14 mouse cellular contexts compared by ENCODE assay signal in the genomic region with DNA sequence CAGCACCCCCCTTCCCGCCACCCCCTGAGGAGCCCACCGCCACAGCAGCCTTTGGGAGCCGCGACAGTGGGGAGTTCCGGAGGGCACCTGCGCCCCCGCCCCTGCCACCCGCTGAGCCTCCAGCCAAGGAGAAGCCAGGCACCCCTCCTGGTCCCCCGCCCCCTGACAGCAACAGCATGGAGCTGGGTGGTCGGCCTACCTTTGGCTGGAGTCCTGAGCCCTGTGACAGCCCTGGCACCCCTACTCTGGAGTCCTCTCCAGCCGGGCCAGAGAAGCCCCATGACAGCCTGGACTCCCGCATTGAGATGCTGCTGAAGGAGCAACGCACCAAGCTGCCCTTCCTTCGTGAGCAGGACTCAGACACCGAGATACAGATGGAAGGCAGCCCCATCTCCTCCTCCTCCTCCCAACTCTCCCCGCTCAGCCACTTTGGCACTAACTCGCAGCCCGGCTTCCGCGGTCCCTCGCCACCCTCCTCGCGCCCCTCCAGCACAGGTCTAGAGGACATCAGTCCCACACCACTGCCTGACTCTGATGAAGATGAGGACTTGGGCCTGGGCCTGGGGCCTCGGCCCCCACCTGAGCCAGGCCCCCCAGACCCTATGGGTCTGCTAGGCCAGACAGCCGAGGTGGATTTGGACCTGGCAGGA. TPM values are rescaled to one million over a fixed set of nuclear protein-coding genes. Genes with fewer than 3 reads are reported as not detected.
DNase-seq lines count a peak whose midpoint lies in the region; ATAC-seq and TF ChIP-seq lines count a peak whose summit lies in the region.
"Had no signal": no experiment of that assay in that cellular context is flagged by ENCODE, and none has a peak within 500 bp of the region (broad histone marks: within the 10 kb centered on the region; RNA-seq: fewer than 3 reads in every experiment).

No protein-coding gene starts in this region.

- peaks cover 75% of the 10 kb centered on the region for H3K4me1 ChIP-seq in thymus, adult 2 months (replicated peaks; ENCODE audit: control insufficient read depth, insufficient read depth, low read length)
- peaks cover 51% of the 10 kb centered on the region for H3K4me1 ChIP-seq in intestine, embryonic 15.5 days (replicated peaks)

- DNase-seq in heart, postnatal 4 days: peak; percentile 14
- DNase-seq in heart, adult 18-20 months: no peak
- DNase-seq in thymus, adult 2 months: no peak
- DNase-seq in thymus, postnatal 10 days (ENCODE audit: low spot score in 2 of 2): no peak
- no peak for DNase-seq in adrenal gland, adult 18-20 months (ENCODE audit: low spot score in 2 of 2)
- DNase-seq: kidney, adult 11 months; lung, adult 18-20 months; right cerebral cortex, postnatal 25 days had no signal

- TF ChIP-seq CTCF in thymus, adult 2 months (IDR thresholded peaks at IDR 0.05; ENCODE audit: borderline replicate concordance, control insufficient read depth, extremely low read depth, insufficient read depth, low read length, poor library complexity): no peak

- no peaks in the 10 kb centered on the region for H3K27me3 ChIP-seq in thymus, adult 2 months (ENCODE audit: control insufficient read depth, insufficient read depth, low read length)
- no peaks in the 10 kb centered on the region for H3K27me3 ChIP-seq in intestine, embryonic 15.5 days (replicated peaks)
- H3K27me3 ChIP-seq: CH12.LX; embryonic facial prominence, embryonic 15.5 days had no signal

- TF ChIP-seq POLR2A in thymus, adult 2 months (IDR thresholded peaks at IDR 0.05; ENCODE audit: control insufficient read depth, extremely low read depth, insufficient read depth, low read length, poor library complexity): no peak

- no peak overlapping the region for H3K9ac ChIP-seq in intestine, embryonic 15.5 days
- H3K9ac ChIP-seq: embryonic facial prominence, embryonic 15.5 days had no signal

- peak overlapping the region; percentile 100 for H3K27ac ChIP-seq in thymus, adult 2 months (ENCODE audit: control insufficient read depth, insufficient read depth, low read length)
- H3K27ac ChIP-seq in intestine, embryonic 15.5 days: 0 out of 2 replicates have a peak overlapping the region, but pooled peaks have one; percentile 9

- H3K4me3 ChIP-seq in thymus, adult 2 months (ENCODE audit: control insufficient read depth, insufficient read depth, low read length): no peak overlapping the region
- H3K4me3 ChIP-seq in intestine, embryonic 15.5 days (replicated peaks): no peak overlapping the region
- H3K4me3 ChIP-seq: embryonic facial prominence, embryonic 15.5 days had no signal

- no peak overlapping the region for H3K4me2 ChIP-seq in intestine, embryonic 15.5 days (replicated peaks)
- H3K4me2 ChIP-seq: embryonic facial prominence, embryonic 15.5 days had no signal

- no peak for ATAC-seq in intestine, embryonic 15.5 days
- ATAC-seq in CD4-positive, CD25-positive, alpha-beta regulatory T cell, adult 4 months: no peak
- ATAC-seq: activated CD4-positive, CD25-positive, alpha-beta regulatory T cell, adult 4 months had no signal

- H3K36me3 ChIP-seq in thymus, adult 2 months (ENCODE audit: control insufficient read depth, insufficient read depth, low read length): peaks cover 35% of the 10 kb centered on the region
- peaks cover 39% of the 10 kb centered on the region for H3K36me3 ChIP-seq in intestine, embryonic 15.5 days

- no peaks in the 10 kb centered on the region for H3K9me3 ChIP-seq in intestine, embryonic 15.5 days
- H3K9me3 ChIP-seq: embryonic facial prominence, embryonic 15.5 days had no signal

- WGBS in thymus, adult 2 months: 95% methylated on average over 25 of the region's 25 CpGs
- 86% methylated on average over 25 of the region's 25 CpGs for WGBS in intestine, embryonic 15.5 days

RNA-seq across cellular contexts. Expression of a gene that starts 6.2 kb away (rescaled TPM):
- 10 to 100 TPM; 22.2 to 23.0 TPM for total RNA-seq in heart, postnatal 4 days (2021)
- 10 to 100 TPM; 11.4 to 15.5 TPM for total RNA-seq in heart, adult 18-20 months (2021)
- polyA plus RNA-seq in thymus, adult 2 months (2012; rRNA removed): 45.5 and 66.9 TPM in 2 replicates
- 7.6 and 8.4 TPM in 2 replicates for polyA plus RNA-seq in intestine, embryonic 15.5 days (2015; fragmentation: Nextera tagmentation; extraction: Ambion mirVana)
- polyA plus RNA-seq in CD4-positive, CD25-positive, alpha-beta regulatory T cell, adult 4 months (2017; shearing (Covaris generic)): 10 to 100 TPM; 17.1 to 20.8 TPM
- 10 to 100 TPM; 19.1 to 25.8 TPM for total RNA-seq in adrenal gland, adult 18-20 months (2021)

RNA-seq across cellular contexts. Expression of a gene that starts 15.7 kb away (rescaled TPM):
- total RNA-seq in heart, postnatal 4 days (2021): under 1 TPM; 0.36 to 0.71 TPM
- 1 to 10 TPM in 1 of 2 experiments, under 1 TPM in 1; 0.55 to 2.6 TPM for total RNA-seq in heart, adult 18-20 months (2021)
- polyA plus RNA-seq in thymus, adult 2 months (2012; rRNA removed): 45.1 and 51.9 TPM in 2 replicates
- polyA plus RNA-seq in intestine, embryonic 15.5 days (2015; fragmentation: Nextera tagmentation; extraction: Ambion mirVana): 1.7 and 2.3 TPM in 2 replicates
- 100 to 1,000 TPM in 1 of 2 experiments, 10 to 100 TPM in 1; 80.6 to 101 TPM for polyA plus RNA-seq in CD4-positive, CD25-positive, alpha-beta regulatory T cell, adult 4 months (2017; shearing (Covaris generic))
- total RNA-seq in adrenal gland, adult 18-20 months (2021): 1 to 10 TPM in 1 of 2 experiments, under 1 TPM in 1; 0.66 to 1.2 TPM

RNA-seq across cellular contexts. Expression of a gene that starts 21.0 kb away (rescaled TPM):
- 10 to 100 TPM; 22.8 to 24.8 TPM for total RNA-seq in heart, postnatal 4 days (2021)
- 10 to 100 TPM; 12.9 to 17.0 TPM for total RNA-seq in heart, adult 18-20 months (2021)
- 32.7 and 34.7 TPM in 2 replicates for polyA plus RNA-seq in thymus, adult 2 months (2012; rRNA removed)
- polyA plus RNA-seq in intestine, embryonic 15.5 days (2015; fragmentation: Nextera tagmentation; extraction: Ambion mirVana): 68.5 and 69.1 TPM in 2 replicates
- polyA plus RNA-seq in CD4-positive, CD25-positive, alpha-beta regulatory T cell, adult 4 months (2017; shearing (Covaris generic)): 10 to 100 TPM; 36.5 to 41.5 TPM
- 10 to 100 TPM; 20.7 to 21.1 TPM for total RNA-seq in adrenal gland, adult 18-20 months (2021)

RNA-seq across cellular contexts. Expression of a gene that starts 34.3 kb away (rescaled TPM):
- not detected for total RNA-seq in heart, postnatal 4 days (2021)
- under 1 TPM in 1 of 2 experiments, not detected in 1; 0.51 TPM for total RNA-seq in heart, adult 18-20 months (2021)
- 1.5 and 6.0 TPM in 2 replicates for polyA plus RNA-seq in thymus, adult 2 months (2012; rRNA removed)
- polyA plus RNA-seq in intestine, embryonic 15.5 days (2015; fragmentation: Nextera tagmentation; extraction: Ambion mirVana): 4.7 and 6.8 TPM in 2 replicates
- not detected for polyA plus RNA-seq in CD4-positive, CD25-positive, alpha-beta regulatory T cell, adult 4 months (2017; shearing (Covaris generic))
- 1 to 10 TPM; 1.2 to 3.6 TPM for total RNA-seq in adrenal gland, adult 18-20 months (2021)
- total RNA-seq: layer of hippocampus, postnatal 14 days had no signal
- polyA plus RNA-seq: activated CD4-positive, CD25-positive, alpha-beta regulatory T cell, adult 4 months; embryonic facial prominence, embryonic 15.5 days had no signal
